Mouse (Mus musculus) spleen, adult 2 months (tissue): ENCODE data around the gene Efcab7. TPM values are rescaled to one million over a fixed set of nuclear protein-coding genes. Genes with fewer than 3 reads are reported as not detected.

Experiments used
- DNase-seq, 2 experiments: peaks; one replicate each; pipeline versions ENCODE4 v3.0.0 to v3.0.0-alpha.2; 2012 to 2021; ENCODE audit warnings: low spot score in 2 of 2, low read depth in 1 of 2
- H3K27ac ChIP-seq: fragments of 200-500 bp; 2 replicates; pipeline ENCODE4 v1.5.1; 2012; ENCODE audit warnings: low read length, inconsistent platforms; ENCODE audit not compliant: insufficient read depth
- H3K27me3 ChIP-seq: fragments of 200-500 bp; 2 replicates; pipeline ENCODE4 v1.6.1; 2012; ENCODE audit warnings: mild to moderate bottlenecking, moderate library complexity, low read length, inconsistent platforms; ENCODE audit not compliant: control insufficient read depth, insufficient read depth
- H3K36me3 ChIP-seq: fragments of 200-500 bp; 2 replicates; pipeline ENCODE4 v1.6.1; 2012; ENCODE audit warnings: mild to moderate bottlenecking, low read length, inconsistent platforms; ENCODE audit not compliant: control insufficient read depth, insufficient read depth
- H3K4me1 ChIP-seq: fragments of 200-500 bp; 2 replicates; pipeline ENCODE4 v1.6.1; 2011; ENCODE audit warnings: inconsistent platforms; ENCODE audit not compliant: control insufficient read depth, insufficient read depth, insufficient read length
- H3K4me3 ChIP-seq: fragments of 200-500 bp; 2 replicates; pipeline ENCODE4 v1.5.1; 2011; ENCODE audit warnings: mild to moderate bottlenecking, inconsistent platforms; ENCODE audit not compliant: insufficient read depth, insufficient read length; ENCODE audit errors: extremely low read depth
- CTCF ChIP-seq: fragments of 200-500 bp; IDR thresholded peaks from 2 replicates; pipeline ENCODE4 v1.5.1; 2011; ENCODE audit warnings: mild to moderate bottlenecking, inconsistent platforms; ENCODE audit not compliant: insufficient read depth, insufficient read length, insufficient replicate concordance; ENCODE audit errors: extremely low read depth
- POLR2A ChIP-seq: fragments of 200-500 bp; IDR thresholded peaks from 2 replicates; pipeline ENCODE4 v1.6.1; 2011; ENCODE audit warnings: low read depth, low read length, inconsistent platforms
- WGBS: fragments of 180-500 bp; shearing (Covaris S2); methylation state at CpG from one replicate; pipeline ENCODE4 v1.1.7; 2018; 5-methylcytosine and 5-hydroxymethylcytosine counted together
- polyA plus RNA-seq: library from polyadenylated mRNA; depleted of rRNA; stranded (reverse); fragments of >200 nt; gene quantifications from 2 replicates; pipeline ENCODE4 v1.2.3, GENCODE M21; 2012; rRNA removed

Gene Efcab7
- 1.3 and 1.6 TPM in 2 replicates for polyA plus RNA-seq

- Histone ChIP-seq H3K27me3 (no peaks in the 10 kb centered on the region), H3K4me3 (peak within 1 kb of the TSS; percentile 80), H3K4me1 (no peaks in the 10 kb centered on the region), H3K36me3 (no peaks in the 10 kb centered on the region), H3K27ac (peak within 1 kb of the TSS; percentile 65)
- under 1% methylated on average over 48 of the region's 48 CpGs for WGBS
- TF ChIP-seq POLR2A (no peak), CTCF (no peak)
- peak; percentile 72 to 80 for DNase-seq
Observed at GRCm38 (mm10) chr4:99829094-99830073, at the start of gene Efcab7. Gene Efcab7, plus strand, starts transcription at chr4:99829198.

DNA sequence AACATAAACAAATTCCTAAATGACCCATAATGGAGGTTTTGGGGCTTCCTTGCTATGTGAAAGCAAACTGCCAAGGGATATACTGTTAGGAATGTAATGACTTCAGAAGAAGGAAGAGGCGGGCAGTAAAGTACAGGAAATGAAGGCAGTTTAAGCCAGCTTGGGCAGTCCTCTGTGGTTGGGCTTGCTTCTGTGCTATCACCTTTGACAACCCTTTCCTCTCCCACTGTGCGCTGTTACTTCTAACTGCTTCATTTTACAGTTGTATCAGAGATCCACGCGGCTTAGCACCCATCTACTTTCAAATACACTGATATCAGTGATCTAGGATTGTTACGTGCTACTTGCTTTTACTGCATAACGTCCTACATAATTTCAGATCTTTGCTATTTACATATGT, 36.6 kb upstream of the Efcab7 start:
- 67% methylated on average over 6 of the region's 6 CpGs for WGBS
- Histone ChIP-seq H3K36me3 (no peaks in the 10 kb centered on the region), H3K4me1 (no peaks in the 10 kb centered on the region), H3K27ac (no peak overlapping the region), H3K27me3 (no peaks in the 10 kb centered on the region), H3K4me3 (no peak overlapping the region)
- TF ChIP-seq CTCF (no peak), POLR2A (no peak)
- DNase-seq, result no peak

- no peaks in the 10 kb centered on the region for H3K36me3 ChIP-seq
- no peak overlapping the region for H3K4me3 ChIP-seq
- no peak overlapping the region for H3K27ac ChIP-seq
- no peak for DNase-seq
- H3K27me3 ChIP-seq, result no peaks in the 10 kb centered on the region
- TF ChIP-seq POLR2A (no peak), CTCF (no peak)
- WGBS, result 96% methylated on average over 7 of the region's 7 CpGs
- no peaks in the 10 kb centered on the region for H3K4me1 ChIP-seq
Observed at GRCm38 (mm10) chr4:99816697-99817460, 12.1 kb upstream of the Efcab7 start.

DNA sequence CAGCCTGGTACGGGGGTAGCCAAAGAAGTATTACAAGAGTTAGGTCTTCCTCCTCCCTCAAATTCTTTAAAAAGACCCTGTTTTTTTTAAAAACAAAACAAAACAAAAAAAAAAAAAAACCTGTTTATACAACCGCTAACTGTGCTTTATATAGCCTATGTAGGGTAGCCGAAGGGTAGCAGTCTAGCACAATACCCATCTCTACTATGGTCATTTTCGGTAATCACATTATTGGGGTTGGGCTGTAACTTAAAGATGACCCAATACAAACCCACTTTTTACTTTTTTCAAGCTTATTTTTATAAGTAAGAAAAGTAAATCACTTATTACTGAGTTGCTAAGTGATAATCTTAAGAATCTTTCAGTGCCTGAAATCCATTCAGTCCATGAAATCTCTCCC, 661 bp upstream of the Efcab7 start:
- Histone ChIP-seq H3K27me3 (no peaks in the 10 kb centered on the region), H3K4me3 (no peak overlapping the region), H3K27ac (no peak overlapping the region), H3K36me3 (no peaks in the 10 kb centered on the region), H3K4me1 (no peaks in the 10 kb centered on the region)
- TF ChIP-seq CTCF (no peak), POLR2A (no peak)
- 28% methylated on average over 4 of the region's 4 CpGs for WGBS
- no peak for DNase-seq

DNA sequence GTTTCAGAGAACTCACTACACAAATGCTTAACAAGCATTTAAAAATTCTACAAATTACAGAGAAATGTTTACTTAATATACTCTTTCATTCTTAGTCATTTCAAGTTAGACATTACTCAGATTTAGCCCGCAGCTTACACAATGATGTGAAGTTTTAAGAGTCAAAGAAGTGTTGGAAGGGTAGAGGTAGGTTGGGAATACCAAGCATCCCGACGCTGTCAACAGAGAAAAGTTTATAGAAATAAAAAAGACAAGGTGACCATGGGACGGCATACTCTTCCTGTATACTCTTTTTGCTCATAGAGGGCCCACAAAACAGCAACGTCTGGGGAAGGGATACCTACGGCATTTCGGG, 282 bp upstream of the Efcab7 start:
- under 1% methylated on average over 7 of the region's 7 CpGs for WGBS
- DNase-seq, result no peak
- Histone ChIP-seq H3K36me3 (no peaks in the 10 kb centered on the region), H3K4me3 (peak overlapping the region; percentile 80), H3K27ac (no peak overlapping the region), H3K27me3 (no peaks in the 10 kb centered on the region), H3K4me1 (no peaks in the 10 kb centered on the region)
- TF ChIP-seq POLR2A, result no peak
- no peak for TF ChIP-seq CTCF

GRCm38 (mm10) chr4:99881882-99882281, 52.9 kb downstream of the Efcab7 start:
- H3K36me3 ChIP-seq, result no peaks in the 10 kb centered on the region
- H3K4me3 ChIP-seq, result no peak overlapping the region
- DNase-seq, result peak in 1 of 2 experiments; percentile 1
- no peaks in the 10 kb centered on the region for H3K4me1 ChIP-seq
- H3K27ac ChIP-seq, result no peak overlapping the region
- TF ChIP-seq CTCF (no peak), POLR2A (no peak)
- no peaks in the 10 kb centered on the region for H3K27me3 ChIP-seq
